Mouse (Mus musculus) embryonic facial prominence, embryonic 11.5 days (tissue): ENCODE measurements around the gene Syt5. TPM values are rescaled to one million over a fixed set of nuclear protein-coding genes. Genes with fewer than 3 reads are reported as not detected.

ENCODE experiments used
- ATAC-seq: fragments of 200-750 bp; cut with Nextera tagmentation; replicated peaks from 2 replicates; pipeline ENCODE4 v1.8.0; 2017; ENCODE audit warnings: low read depth; ENCODE audit not compliant: insufficient number of reproducible peaks, low FRiP score, low TSS enrichment
- DNase-seq: peaks from one replicate; pipeline ENCODE4 v3.0.0-alpha.2; 2015; ENCODE audit warnings: low spot score
- H3K27ac ChIP-seq: fragments of 300-500 bp; sonication (generic); replicated peaks from 2 replicates; pipeline ENCODE4 v1.5.1; 2014; ENCODE audit warnings: mild to moderate bottlenecking, low read depth, low read length, control low read depth
- H3K27me3 ChIP-seq: fragments of 300-500 bp; sonication (generic); 2 replicates; pipeline ENCODE4 v1.6.1; 2014; ENCODE audit warnings: mild to moderate bottlenecking, low read length, moderate library complexity, mixed read lengths; ENCODE audit not compliant: control insufficient read depth, insufficient read depth
- H3K36me3 ChIP-seq: fragments of 300-500 bp; sonication (generic); replicated peaks from 2 replicates; pipeline ENCODE4 v1.6.1; 2014; ENCODE audit warnings: low read depth, mild to moderate bottlenecking, low read length, moderate library complexity, mixed read lengths; ENCODE audit not compliant: control insufficient read depth, insufficient read depth
- H3K4me1 ChIP-seq: fragments of 300-500 bp; sonication (generic); 2 replicates; pipeline ENCODE4 v1.6.1; 2014; ENCODE audit warnings: low read length, mixed read lengths; ENCODE audit not compliant: control insufficient read depth, insufficient read depth
- H3K4me2 ChIP-seq: fragments of 300-500 bp; sonication (generic); 2 replicates; pipeline ENCODE4 v1.6.1; 2014; ENCODE audit warnings: low read depth, mild to moderate bottlenecking, control low read depth, low read length, moderate library complexity
- H3K4me3 ChIP-seq: fragments of 300-500 bp; sonication (generic); 2 replicates; pipeline ENCODE4 v1.5.1; 2014; ENCODE audit warnings: low read depth, low read length, control low read depth
- H3K9ac ChIP-seq: fragments of 300-500 bp; sonication (generic); replicated peaks from 2 replicates; pipeline ENCODE4 v1.6.1; 2014; ENCODE audit warnings: mild to moderate bottlenecking, control low read depth, low read length
- H3K9me3 ChIP-seq: fragments of 300-500 bp; sonication (generic); replicated peaks from 2 replicates; pipeline ENCODE4 v1.6.1; 2016; ENCODE audit warnings: mild to moderate bottlenecking, low read length, inconsistent platforms, mixed read lengths; ENCODE audit not compliant: control insufficient read depth
- WGBS: fragments of 180-500 bp; shearing (Covaris S2); extraction: QIAGEN DNeasy Blood & Tissue Kit; methylation state at CpG from one replicate; pipeline ENCODE4 v1.1.7; 2014; 5-methylcytosine and 5-hydroxymethylcytosine counted together
- polyA plus RNA-seq: library from polyadenylated mRNA; unstranded; fragments of >200 nt; fragmentation: Nextera tagmentation; extraction: Ambion mirVana; gene quantifications from 2 replicates; pipeline ENCODE4 v1.2.1, GENCODE M21; 2014

The Syt5 gene
- polyA plus RNA-seq, 1 experiment from 2014 or later, result 4.8 TPM

DNA sequence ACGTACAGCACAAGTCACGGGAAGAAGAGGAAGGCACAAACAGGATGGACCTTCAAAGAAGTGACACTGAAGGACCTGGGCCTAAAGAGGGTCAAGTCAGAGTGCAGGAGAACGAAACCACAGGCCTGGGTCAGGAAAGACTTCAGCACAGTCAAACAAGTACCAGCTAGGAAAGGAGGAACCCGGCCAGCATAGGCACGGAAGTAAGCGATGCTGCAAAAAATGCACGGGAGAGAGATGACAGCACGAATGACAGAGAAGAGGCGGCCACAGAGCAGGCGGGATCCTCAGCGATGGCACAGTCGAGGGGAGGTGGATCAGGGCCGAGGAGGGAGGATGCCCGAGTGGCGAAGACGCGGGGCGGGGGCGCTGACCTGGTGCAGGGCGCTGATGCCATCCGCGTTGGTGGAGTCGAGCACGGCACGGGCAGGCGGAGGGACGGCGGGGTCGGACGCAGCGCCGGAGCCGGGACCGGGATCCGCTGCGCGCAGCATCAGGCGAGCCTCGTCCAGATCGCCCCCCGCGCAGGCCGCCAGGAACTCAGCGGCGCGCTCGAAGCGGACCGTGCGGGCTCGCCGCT lies 46.4 kb downstream of the Syt5 start:
- Histone ChIP-seq H3K4me1 (no peaks in the 10 kb centered on the region), H3K4me2 (peak overlapping the region; percentile 51), H3K9me3 (no peaks in the 10 kb centered on the region), H3K27me3 (no peaks in the 10 kb centered on the region), H3K9ac (peak overlapping the region; percentile 90), H3K4me3 (peak overlapping the region; percentile 89), H3K36me3 (no peaks in the 10 kb centered on the region; the same call in 1 of the 2 replicates), H3K27ac (peak overlapping the region; percentile 76)
- peak; percentile 21 for DNase-seq
- WGBS, result under 1% methylated on average over 33 of the region's 52 CpGs
- ATAC-seq, result peak; percentile 32

- no peaks in the 10 kb centered on the region for H3K27me3 ChIP-seq
- no peak for DNase-seq
- H3K9ac ChIP-seq, result no peak overlapping the region
- H3K4me2 ChIP-seq, result no peak overlapping the region
- ATAC-seq, result no peak
- H3K36me3 ChIP-seq, result no peaks in the 10 kb centered on the region; the same call in 1 of the 2 replicates
- 91% methylated on average over 4 of the region's 4 CpGs for WGBS
- H3K9me3 ChIP-seq, result no peaks in the 10 kb centered on the region
- H3K4me3 ChIP-seq, result no peak overlapping the region
- H3K27ac ChIP-seq, result no peak overlapping the region
- no peaks in the 10 kb centered on the region for H3K4me1 ChIP-seq
These were observed 48.3 kb downstream of the Syt5 start for GRCm38 (mm10) chr7:4499034-4499433.

DNA sequence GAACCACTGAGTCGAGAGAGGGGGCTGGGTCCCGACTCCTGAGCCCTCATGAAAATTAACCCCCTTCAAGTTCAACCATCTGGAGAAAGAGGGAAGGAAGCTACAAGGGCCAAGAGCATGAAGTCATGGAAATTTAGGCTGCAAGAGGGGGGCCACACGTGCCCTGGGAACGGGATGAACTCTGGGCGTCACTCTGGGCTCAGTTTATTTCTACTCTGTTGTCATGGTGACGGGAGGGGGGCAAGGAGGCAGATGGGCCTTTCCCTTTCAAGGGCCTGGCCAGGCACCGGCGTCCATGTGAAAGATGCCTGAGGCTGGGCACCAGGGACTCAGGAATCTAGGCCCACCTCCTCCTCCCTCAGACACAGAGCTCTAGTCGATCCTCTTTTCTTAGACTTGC lies 49.1 kb downstream of the Syt5 start:
- ATAC-seq (no peak), DNase-seq (peak; percentile 64)
- H3K27ac ChIP-seq, result no peak overlapping the region
- no peaks in the 10 kb centered on the region for H3K4me1 ChIP-seq
- H3K9ac ChIP-seq, result no peak overlapping the region
- no peaks in the 10 kb centered on the region; the same call in 1 of the 2 replicates for H3K36me3 ChIP-seq
- no peaks in the 10 kb centered on the region for H3K27me3 ChIP-seq
- no peak overlapping the region for H3K4me3 ChIP-seq
- 23% methylated on average over 9 of the region's 9 CpGs for WGBS
- no peaks in the 10 kb centered on the region for H3K9me3 ChIP-seq
- H3K4me2 ChIP-seq, result no peak overlapping the region

- Histone ChIP-seq H3K9ac (no peak overlapping the region), H3K4me2 (no peak overlapping the region), H3K9me3 (no peaks in the 10 kb centered on the region), H3K27me3 (no peaks in the 10 kb centered on the region), H3K27ac (no peak overlapping the region), H3K4me3 (no peak overlapping the region), H3K4me1 (no peaks in the 10 kb centered on the region), H3K36me3 (no peaks in the 10 kb centered on the region; the same call in 1 of the 2 replicates)
- DNase-seq (no peak), ATAC-seq (no peak)
- WGBS, result 97% methylated on average over 9 of the region's 9 CpGs
These were observed 50.0 kb downstream of the Syt5 start for GRCm38 (mm10) chr7:4497271-4497903.

- H3K36me3 ChIP-seq, result no peaks in the 10 kb centered on the region; the same call in 1 of the 2 replicates
- ATAC-seq, result no peak
- no peak overlapping the region for H3K9ac ChIP-seq
- H3K9me3 ChIP-seq, result no peaks in the 10 kb centered on the region
- 93% methylated on average over 3 of the region's 3 CpGs for WGBS
- no peak overlapping the region for H3K27ac ChIP-seq
- no peak overlapping the region for H3K4me2 ChIP-seq
- no peak for DNase-seq
- no peaks in the 10 kb centered on the region for H3K4me1 ChIP-seq
- H3K4me3 ChIP-seq, result no peak overlapping the region
- no peaks in the 10 kb centered on the region for H3K27me3 ChIP-seq
These were observed 50.9 kb downstream of the Syt5 start for GRCm38 (mm10) chr7:4496468-4496867.

GRCm38 (mm10) chr7:4493991-4494390 lies 53.4 kb downstream of the Syt5 start:
- Histone ChIP-seq H3K4me3 (no peak overlapping the region), H3K4me2 (no peak overlapping the region), H3K36me3 (no peaks in the 10 kb centered on the region; the same call in 1 of the 2 replicates), H3K27ac (no peak overlapping the region), H3K27me3 (no peaks in the 10 kb centered on the region), H3K9ac (no peak overlapping the region), H3K4me1 (no peaks in the 10 kb centered on the region), H3K9me3 (no peaks in the 10 kb centered on the region)
- DNase-seq, result no peak
- no peak for ATAC-seq
- WGBS, result 93% methylated on average over 1 of the region's 1 CpGs

- 89% methylated on average over 13 of the region's 13 CpGs for WGBS
- no peaks in the 10 kb centered on the region; the same call in 1 of the 2 replicates for H3K36me3 ChIP-seq
- ATAC-seq, result no peak
These were observed 54.8 kb downstream of the Syt5 start for GRCm38 (mm10) chr7:4492284-4493224.

More at GRCm38 (mm10) chr7:4492284-4493224, 54.8 kb downstream of the Syt5 start:
- Histone ChIP-seq H3K4me1 (no peaks in the 10 kb centered on the region), H3K27ac (no peak overlapping the region), H3K9me3 (no peaks in the 10 kb centered on the region), H3K4me3 (no peak overlapping the region), H3K9ac (no peak overlapping the region), H3K4me2 (no peak overlapping the region), H3K27me3 (no peaks in the 10 kb centered on the region)
- no peak for DNase-seq
